Mouse (Mus musculus): ENCODE results near the gene Bhlhb9.
"Not testable (repeated sequence)": the region's sequence is repeated elsewhere in the genome, so short reads cannot be mapped to it uniquely, and the experiment has no call there.

Bhlhb9 gene

GRCm38 (mm10) chrX:135797212-135797644, at the start of gene Bhlhb9:
TSS of gene Bhlhb9 (plus strand) at chrX:135797594.
- peak; percentile 58 to 72 for DNase-seq

GRCm38 (mm10) chrX:135752832-135753231, 44.6 kb upstream of the Bhlhb9 start:
- DNase-seq: peak; percentile 77 to 83

GRCm38 (mm10) chrX:135761707-135762106, 35.7 kb upstream of the Bhlhb9 start:
- DNase-seq: peak; percentile 16 to 55

GRCm38 (mm10) chrX:135768043-135768548, 29.3 kb upstream of the Bhlhb9 start:
- no peak for DNase-seq

- DNase-seq: no peak
Observed at GRCm38 (mm10) chrX:135768565-135768964, 28.8 kb upstream of the Bhlhb9 start.

- no peak for DNase-seq
Observed at GRCm38 (mm10) chrX:135791536-135791935, 5.9 kb upstream of the Bhlhb9 start.

- no peak for DNase-seq
Observed at GRCm38 (mm10) chrX:135792326-135792725, 5.1 kb upstream of the Bhlhb9 start.

- DNase-seq: peak; percentile 57 to 70
Observed at GRCm38 (mm10) chrX:135795591-135796304, 1.6 kb upstream of the Bhlhb9 start.

GRCm38 (mm10) chrX:135796305-135797211, 836 bp upstream of the Bhlhb9 start:
- DNase-seq: peak; percentile 46 to 51

GRCm38 (mm10) chrX:135804149-135804548, 6.8 kb downstream of the Bhlhb9 start:
- no peak for DNase-seq

- peak in 1 of 2 experiments; percentile 62 for DNase-seq
Observed at GRCm38 (mm10) chrX:135805780-135806179, 8.4 kb downstream of the Bhlhb9 start.

GRCm38 (mm10) chrX:135835896-135836295, 38.5 kb downstream of the Bhlhb9 start:
- not testable (repeated sequence) for DNase-seq

- no peak for DNase-seq
Observed at GRCm38 (mm10) chrX:135837896-135838295, 40.5 kb downstream of the Bhlhb9 start.

- DNase-seq: peak; percentile 67 to 73
Observed at GRCm38 (mm10) chrX:135838521-135839360, 41.3 kb downstream of the Bhlhb9 start, which contains the start of gene Gprasp2. TSS of gene Gprasp2 (plus strand) at chrX:135839034.

- DNase-seq: peak; percentile 49 to 69
Observed at GRCm38 (mm10) chrX:135839397-135840391, 42.3 kb downstream of the Bhlhb9 start.

- not testable (repeated sequence) for DNase-seq
Observed at GRCm38 (mm10) chrX:135866806-135867205, 69.4 kb downstream of the Bhlhb9 start.

GRCm38 (mm10) chrX:135876679-135877078, 79.3 kb downstream of the Bhlhb9 start:
- DNase-seq: no peak

GRCm38 (mm10) chrX:135879626-135880025, 82.2 kb downstream of the Bhlhb9 start:
- no peak for DNase-seq

GRCm38 (mm10) chrX:135885411-135886233, 88.2 kb downstream of the Bhlhb9 start:
- DNase-seq: peak; percentile 80 to 84

GRCm38 (mm10) chrX:135886234-135886585, 88.8 kb downstream of the Bhlhb9 start:
- peak; percentile 55 to 64 for DNase-seq

All from cerebellum, postnatal 25 days (tissue).